Mouse (Mus musculus) erythroid progenitor cell, adult 5-6 weeks (primary cell): Measurements from ENCODE around the gene Ksr2. TPM values are rescaled to one million over a fixed set of nuclear protein-coding genes. Genes with fewer than 3 reads are reported as not detected.

Experiments
- ATAC-seq: replicated peaks from 2 replicates; pipeline ENCODE4 v1.8.0; 2016; ENCODE audit warnings: moderate number of reproducible peaks, mild to moderate bottlenecking, moderate TSS enrichment, inconsistent platforms; ENCODE audit not compliant: poor library complexity, low FRiP score, severe bottlenecking
- total RNA-seq, 2 experiments: library from RNA; stranded (forward) in 1 of 2; stranded (reverse) in 1 of 2; fragments of 150-400 nt in 1 of 2; fragments of 186-747, 209-891 nt in 1 of 2; gene quantifications; 2 replicates each; pipeline versions ENCODE4 v1.2.3 to v1.2.4; 2015 to 2017; ENCODE audit warnings: low replicate concordance in 2 of 2

The Ksr2 gene
- total RNA-seq, 2 experiments from 2014 or later = under 0.01 TPM; not detected in 1

DNA sequence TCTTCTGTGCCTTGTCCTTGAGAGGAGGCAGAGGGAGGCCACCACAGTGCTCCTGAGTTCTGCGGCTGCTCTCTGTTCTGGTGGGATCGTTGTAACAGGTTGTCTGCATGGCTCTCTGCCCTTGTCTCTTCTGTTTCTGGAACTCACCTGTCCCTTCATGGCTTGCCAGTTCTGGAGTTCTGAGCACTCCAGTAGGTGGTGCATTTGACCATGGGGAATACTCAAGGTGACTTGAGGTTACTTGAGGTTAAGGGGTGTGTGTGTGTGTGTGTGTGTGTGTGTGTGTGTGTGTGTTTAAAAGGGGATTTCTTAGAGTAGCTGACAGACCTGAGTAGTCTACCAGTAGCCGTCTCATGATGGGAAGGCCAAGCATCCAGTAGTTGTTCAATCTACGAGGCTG, 55.2 kb downstream of the Ksr2 start:
- ATAC-seq = no peak

DNA sequence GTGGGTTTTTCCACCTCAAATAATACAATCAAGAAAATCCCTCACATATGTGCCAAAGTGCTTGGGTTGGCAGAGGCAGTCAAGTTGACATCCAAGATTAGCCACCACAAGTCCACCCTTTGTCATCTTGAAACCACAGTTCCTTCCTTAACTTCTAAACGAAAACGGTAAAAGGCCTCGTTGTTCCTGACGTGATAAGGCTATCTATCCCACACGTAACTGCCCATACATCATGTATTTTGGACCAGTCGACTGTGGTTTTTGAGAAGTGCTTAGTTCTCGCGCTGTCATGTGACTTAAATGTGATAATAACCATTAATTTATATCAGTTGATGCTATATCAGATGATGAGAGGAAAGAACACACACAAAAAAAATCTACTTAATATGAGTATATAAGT, 55.8 kb downstream of the Ksr2 start:
- ATAC-seq = no peak

DNA sequence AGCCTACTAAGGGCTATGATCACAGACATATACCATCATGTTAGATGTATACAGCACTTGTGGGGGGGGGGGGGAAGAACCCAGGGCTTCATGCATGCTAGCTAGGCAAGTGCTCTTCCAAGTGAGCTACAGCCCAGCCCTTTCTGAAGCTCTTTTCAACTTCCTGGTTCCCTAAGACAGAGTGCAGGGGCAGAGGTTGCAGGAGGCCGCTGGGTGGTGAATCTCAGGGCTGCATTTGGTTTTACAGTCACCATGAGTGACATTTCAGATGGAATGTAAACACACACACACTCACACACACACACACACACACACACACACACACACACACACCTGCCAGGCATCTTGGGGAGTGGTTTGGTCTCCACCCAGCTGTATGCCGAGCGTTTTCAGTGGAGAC, 67.4 kb downstream of the Ksr2 start:
- ATAC-seq = no peak

DNA sequence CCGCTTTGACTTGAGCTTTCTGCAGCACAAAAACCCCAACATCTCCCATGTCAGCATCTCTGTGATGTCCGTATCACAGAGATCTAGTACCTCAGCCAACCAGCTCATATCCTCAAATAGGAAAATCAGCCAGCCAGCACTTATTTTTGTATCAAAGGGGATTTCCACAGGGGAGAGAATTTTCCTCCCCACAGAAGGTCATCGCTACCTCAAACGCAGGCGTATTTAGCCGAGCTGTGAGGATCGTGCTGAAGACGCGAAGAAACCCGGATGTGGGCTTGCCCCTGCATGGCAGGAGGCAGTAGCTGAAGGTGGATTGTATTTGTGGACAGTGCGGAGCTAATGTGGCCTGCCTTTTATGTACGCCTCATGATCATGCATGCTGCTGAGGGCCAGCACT, 67.8 kb downstream of the Ksr2 start:
- ATAC-seq = no peak

GRCm38 (mm10) chr5:117482013-117482412, 68.2 kb downstream of the Ksr2 start:
- ATAC-seq = no peak

- ATAC-seq = no peak
Measured at GRCm38 (mm10) chr5:117485411-117485810, 71.6 kb downstream of the Ksr2 start.

- ATAC-seq = no peak
Measured at GRCm38 (mm10) chr5:117486092-117486491, 72.3 kb downstream of the Ksr2 start.

DNA sequence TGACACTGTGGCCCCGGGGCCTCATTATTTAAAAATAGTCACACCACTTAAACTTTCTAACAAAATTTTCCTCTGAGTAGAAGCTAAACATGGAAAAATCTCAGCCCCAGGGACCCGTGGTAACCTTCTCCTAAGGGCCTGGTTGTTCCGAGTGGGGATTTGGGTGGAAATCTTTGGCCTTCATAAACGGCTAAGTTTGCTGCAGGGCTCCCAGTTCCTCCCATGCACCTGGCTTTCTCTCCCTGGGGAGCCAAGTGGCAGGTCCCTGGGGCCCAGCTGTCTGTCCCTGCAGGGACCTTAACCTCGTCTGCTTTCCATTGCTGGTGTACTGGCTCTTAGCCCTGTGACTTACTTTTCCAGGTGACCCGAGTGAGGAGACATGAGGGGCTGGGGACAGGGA, 74.4 kb downstream of the Ksr2 start:
- ATAC-seq = no peak

DNA sequence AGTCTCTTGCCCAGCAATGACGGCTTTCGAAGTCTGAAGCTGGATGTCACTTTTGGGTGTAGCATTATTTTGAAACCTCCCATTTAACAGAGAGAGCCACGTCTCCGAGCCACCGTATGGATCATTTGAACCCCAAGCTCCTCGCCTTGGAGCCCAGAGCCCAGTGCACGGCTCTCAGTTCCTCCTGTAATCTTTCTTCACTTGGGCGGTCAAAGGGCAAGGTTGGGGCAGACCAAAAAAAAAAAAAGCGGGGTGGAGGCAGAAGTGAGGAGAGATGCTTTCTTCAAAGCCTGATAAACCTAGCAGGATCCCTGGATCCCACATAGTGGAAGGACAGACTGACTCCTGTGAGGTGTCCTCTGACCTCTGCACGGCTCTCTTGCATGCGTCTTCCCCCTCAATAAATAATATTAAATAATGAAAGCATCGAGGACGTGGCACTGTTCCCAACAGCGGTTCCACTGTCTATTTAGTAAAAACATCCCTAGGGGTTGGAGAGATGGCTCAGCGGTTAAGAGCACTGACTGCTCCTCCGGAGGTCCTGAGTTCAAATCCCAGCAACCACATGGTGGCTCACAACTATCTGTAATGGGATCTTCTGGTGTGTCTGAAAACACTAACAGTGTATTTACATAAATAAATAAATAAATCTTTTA, 75.0 kb downstream of the Ksr2 start:
- ATAC-seq = no peak

DNA sequence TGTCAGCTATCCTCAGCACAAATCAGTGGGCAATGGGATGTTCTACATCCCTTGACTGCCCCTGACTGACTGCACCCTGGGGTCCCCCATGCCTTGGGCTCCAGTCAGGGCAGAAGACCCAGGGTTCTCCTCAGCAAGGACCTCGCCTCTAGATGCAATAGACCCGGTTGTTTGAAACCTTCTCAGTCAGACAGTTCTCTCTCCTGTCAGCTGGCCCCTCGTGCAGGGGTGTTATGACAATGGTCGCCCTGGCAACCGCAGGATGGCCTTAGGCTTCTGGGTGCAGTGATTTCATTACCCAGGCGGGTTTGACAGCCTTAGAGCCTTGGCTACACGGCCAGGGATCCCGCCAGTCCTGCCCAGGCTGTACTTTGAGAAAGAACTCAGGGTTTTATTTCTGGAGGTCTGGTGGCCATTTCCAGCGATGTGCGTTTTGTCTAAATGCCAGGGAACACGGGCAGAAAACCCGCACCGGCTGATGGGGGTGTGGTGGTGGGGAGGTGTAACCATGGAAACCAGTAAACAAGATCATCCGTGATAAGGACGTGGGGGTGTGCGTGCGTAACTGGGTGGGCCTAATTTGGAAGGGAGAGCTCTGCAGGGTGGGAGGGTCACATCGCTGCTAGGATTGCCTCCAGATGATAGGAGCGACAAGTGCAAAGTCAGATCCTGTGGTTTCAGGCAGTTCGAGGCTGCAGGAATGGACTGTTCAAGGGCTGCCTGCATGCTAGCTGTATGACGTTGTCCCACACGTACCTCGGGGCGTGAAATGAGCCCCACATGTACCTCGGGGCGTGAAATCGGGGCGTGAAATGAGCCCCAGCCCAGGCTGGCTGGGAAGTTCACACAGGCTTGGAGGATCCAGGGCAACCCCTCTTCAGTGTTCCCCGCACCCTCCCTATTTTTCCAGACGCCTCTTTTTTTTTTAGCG, 79.4 kb downstream of the Ksr2 start:
- ATAC-seq = no peak

GRCm38 (mm10) chr5:117493947-117494346, 80.1 kb downstream of the Ksr2 start:
- no peak for ATAC-seq

- no peak for ATAC-seq
Measured at GRCm38 (mm10) chr5:117497084-117497483, 83.3 kb downstream of the Ksr2 start.

- ATAC-seq = no peak
Measured at GRCm38 (mm10) chr5:117502611-117503010, 88.8 kb downstream of the Ksr2 start.

DNA sequence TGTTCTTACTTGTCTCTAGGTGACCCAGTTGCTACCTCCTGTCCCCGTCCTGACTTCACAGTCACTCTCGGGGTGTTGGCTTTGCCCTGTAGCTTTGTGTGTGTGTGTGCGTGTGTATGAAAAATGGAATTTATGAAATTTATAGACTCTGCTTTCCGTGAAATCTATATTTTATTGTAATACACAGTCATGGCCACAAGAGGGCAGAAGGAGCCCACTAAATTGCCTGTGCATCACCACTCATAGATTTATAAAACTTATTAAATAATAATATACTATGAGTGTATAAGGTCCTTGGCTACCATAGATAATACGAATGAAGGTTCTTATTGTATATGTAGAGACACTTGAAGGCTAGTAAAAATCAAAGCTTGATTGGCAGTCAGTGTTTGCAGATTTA, 90.6 kb downstream of the Ksr2 start:
- no peak for ATAC-seq

DNA sequence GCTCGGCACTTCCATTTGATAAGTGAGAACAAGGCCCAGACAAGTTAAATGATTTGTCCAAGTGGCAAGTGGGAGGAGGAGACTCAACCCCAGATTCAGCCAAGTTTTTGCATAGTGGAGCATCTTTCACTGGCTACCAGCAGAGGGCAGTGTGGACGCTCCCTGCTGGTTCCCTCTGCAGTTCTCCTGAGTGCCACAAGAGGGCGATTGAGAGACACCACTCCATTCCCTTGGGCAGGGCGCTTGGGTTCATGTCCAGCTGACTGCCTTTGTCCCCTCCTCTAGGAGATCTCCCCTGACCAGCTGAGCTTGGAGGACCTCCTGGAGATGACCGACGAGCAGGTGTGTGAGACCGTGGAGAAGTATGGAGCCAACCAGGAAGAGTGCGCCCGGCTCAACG, 91.4 kb downstream of the Ksr2 start:
- ATAC-seq = 0 out of 2 replicates have a peak, but pooled peaks have one; percentile 42

GRCm38 (mm10) chr5:117505769-117506168, 92.0 kb downstream of the Ksr2 start:
- no peak for ATAC-seq

DNA sequence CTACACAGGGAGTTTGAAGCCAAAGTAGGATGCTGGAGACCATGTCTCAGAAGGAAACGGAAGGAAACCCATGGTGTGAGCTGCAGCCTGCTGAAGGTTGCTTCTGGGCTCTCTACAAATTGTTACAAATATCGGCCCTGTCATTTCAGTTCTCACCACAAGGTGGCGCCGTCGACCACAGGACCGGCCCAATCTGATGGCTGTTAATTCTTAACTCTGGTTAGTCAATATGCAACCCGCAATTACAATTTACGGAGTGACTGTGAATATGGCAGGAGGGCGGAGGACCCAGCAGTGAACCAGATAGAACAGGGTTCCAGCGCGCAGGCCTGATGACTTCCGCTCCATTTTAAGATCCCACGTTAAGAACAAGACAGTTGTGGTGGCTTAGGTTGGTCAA, 92.6 kb downstream of the Ksr2 start:
- peak; percentile 51; the same call in 1 of the 2 replicates for ATAC-seq

- ATAC-seq = no peak
Measured at GRCm38 (mm10) chr5:117509511-117510375, 95.9 kb downstream of the Ksr2 start.

- ATAC-seq = no peak
Measured at GRCm38 (mm10) chr5:117510864-117511263, 97.1 kb downstream of the Ksr2 start.

- ATAC-seq = no peak
Measured at GRCm38 (mm10) chr5:117515396-117515795, 101.6 kb downstream of the Ksr2 start.
